Mouse (Mus musculus) frontal cortex, adult 2 months (tissue): ENCODE measurements around the gene Syngr1. TPM values are rescaled to one million over a fixed set of nuclear protein-coding genes. Genes with fewer than 3 reads are reported as not detected.
"Not testable (repeated sequence)": the region's sequence is repeated elsewhere in the genome, so short reads cannot be mapped to it uniquely, and the experiment has no call there.

Source experiments
- DNase-seq, 2 experiments: peaks; one replicate each; pipeline ENCODE4 v3.0.0; 2022; ENCODE audit warnings: low spot score in 1 of 2; ENCODE audit errors: extremely low spot score in 1 of 2
- polyA plus RNA-seq: library from polyadenylated mRNA; depleted of rRNA; stranded (reverse); fragments of >200 nt; gene quantifications from 2 replicates; pipeline ENCODE4 v1.2.3, GENCODE M21; 2012

Gene Syngr1
- polyA plus RNA-seq, 1 experiment, result 302 TPM

- DNase-seq, result no peak
Observed at GRCm38 (mm10) chr15:80112499-80112898, 21.4 kb downstream of the Syngr1 start.

- DNase-seq, result no peak
Observed at GRCm38 (mm10) chr15:80114414-80114813, 23.3 kb downstream of the Syngr1 start.

- no peak for DNase-seq
Observed at GRCm38 (mm10) chr15:80115256-80115655, 24.1 kb downstream of the Syngr1 start.

- no peak for DNase-seq
Observed at GRCm38 (mm10) chr15:80115866-80116794, 25.0 kb downstream of the Syngr1 start.

GRCm38 (mm10) chr15:80117154-80117553 lies 26.0 kb downstream of the Syngr1 start:
- DNase-seq, result no peak

GRCm38 (mm10) chr15:80119076-80119475 lies 27.9 kb downstream of the Syngr1 start:
- DNase-seq, result no peak

- DNase-seq, result no peak
Observed at GRCm38 (mm10) chr15:80121721-80122325, 30.7 kb downstream of the Syngr1 start.

GRCm38 (mm10) chr15:80122431-80122830 lies 31.3 kb downstream of the Syngr1 start:
- DNase-seq, result not testable (repeated sequence)

- no peak for DNase-seq
Observed at GRCm38 (mm10) chr15:80124651-80125050, 33.5 kb downstream of the Syngr1 start.

GRCm38 (mm10) chr15:80127191-80127590 lies 36.1 kb downstream of the Syngr1 start:
- peak in 1 of 2 experiments; percentile 36 for DNase-seq

- DNase-seq, result no peak
Observed at GRCm38 (mm10) chr15:80129982-80130381, 38.8 kb downstream of the Syngr1 start.

- DNase-seq, result no peak
Observed at GRCm38 (mm10) chr15:80130689-80131088, 39.6 kb downstream of the Syngr1 start.

GRCm38 (mm10) chr15:80131421-80131820 lies 40.3 kb downstream of the Syngr1 start:
- DNase-seq, result no peak

- DNase-seq, result no peak
Observed at GRCm38 (mm10) chr15:80132452-80132851, 41.3 kb downstream of the Syngr1 start.

GRCm38 (mm10) chr15:80132993-80133586 lies 42.0 kb downstream of the Syngr1 start, which contains the start of gene Tab1:
Tab1 (plus strand) TSS chr15:80133127.
- peak; percentile 65 to 94 for DNase-seq

- DNase-seq, result peak in 1 of 2 experiments; percentile 27
Observed at GRCm38 (mm10) chr15:80133682-80134449, 42.7 kb downstream of the Syngr1 start.

GRCm38 (mm10) chr15:80134450-80134847 lies 43.3 kb downstream of the Syngr1 start:
- no peak for DNase-seq

GRCm38 (mm10) chr15:80135499-80135898 lies 44.4 kb downstream of the Syngr1 start:
- no peak for DNase-seq

GRCm38 (mm10) chr15:80136645-80137044 lies 45.5 kb downstream of the Syngr1 start:
- no peak for DNase-seq

GRCm38 (mm10) chr15:80137945-80138791 lies 47.0 kb downstream of the Syngr1 start:
- peak; percentile 73 to 88 for DNase-seq
